Mouse (Mus musculus) thymus, adult 2 months (tissue): Measurements from ENCODE around the gene Srarp. TPM values are rescaled to one million over a fixed set of nuclear protein-coding genes. Genes with fewer than 3 reads are reported as not detected.

ENCODE experiments used
- DNase-seq: peaks from one replicate; pipeline ENCODE4 v3.0.0; 2021
- H3K27ac ChIP-seq: fragments of 200-500 bp; 2 replicates; pipeline ENCODE4 v1.5.1; 2012; ENCODE audit warnings: low read length, control low read depth; ENCODE audit not compliant: control insufficient read depth, insufficient read depth
- H3K27me3 ChIP-seq: fragments of 200-500 bp; 2 replicates; pipeline ENCODE4 v1.6.1; 2012; ENCODE audit warnings: mild to moderate bottlenecking, low read length, moderate library complexity, mixed read lengths; ENCODE audit not compliant: control insufficient read depth, insufficient read depth
- H3K36me3 ChIP-seq: fragments of 200-500 bp; 2 replicates; pipeline ENCODE4 v1.6.1; 2012; ENCODE audit warnings: mild to moderate bottlenecking, low read length, moderate library complexity; ENCODE audit not compliant: control insufficient read depth, insufficient read depth
- H3K4me1 ChIP-seq: fragments of 200-500 bp; replicated peaks from 2 replicates; pipeline ENCODE4 v1.6.1; 2012; ENCODE audit warnings: low read length; ENCODE audit not compliant: control insufficient read depth, insufficient read depth
- H3K4me3 ChIP-seq: fragments of 200-500 bp; 2 replicates; pipeline ENCODE4 v1.5.1; 2012; ENCODE audit warnings: mild to moderate bottlenecking, low read length, control low read depth, moderate library complexity; ENCODE audit not compliant: control insufficient read depth, insufficient read depth
- CTCF ChIP-seq: fragments of 200-500 bp; IDR thresholded peaks from 2 replicates; pipeline ENCODE4 v1.5.1; 2012; ENCODE audit warnings: mild to moderate bottlenecking, control low read depth, low read length, moderate library complexity, borderline replicate concordance; ENCODE audit not compliant: control insufficient read depth, poor library complexity, insufficient read depth; ENCODE audit errors: extremely low read depth
- POLR2A ChIP-seq: fragments of 200-500 bp; IDR thresholded peaks from 2 replicates; pipeline ENCODE4 v1.6.1; 2012; ENCODE audit warnings: mild to moderate bottlenecking, low read length, control low read depth, moderate library complexity; ENCODE audit not compliant: control insufficient read depth, poor library complexity, insufficient read depth; ENCODE audit errors: extremely low read depth
- whole genome bisulfite sequencing: fragments of 180-500 bp; shearing (Covaris S2); methylation state at CpG from one replicate; pipeline ENCODE4 v1.1.7; 2018; 5-methylcytosine and 5-hydroxymethylcytosine counted together
- polyA plus RNA-seq: library from polyadenylated mRNA; depleted of rRNA; stranded (reverse); fragments of >200 nt; gene quantifications from 2 replicates; pipeline ENCODE4 v1.2.3, GENCODE M21; 2012

The Srarp gene
- polyA plus RNA-seq, 1 experiment, result 0.42 TPM

GRCm38 (mm10) chr4:141472641-141473321, 36.9 kb upstream of the Srarp start:
- Histone ChIP-seq H3K4me3 (no peak overlapping the region), H3K27ac (no peak overlapping the region), H3K4me1 (no peaks in the 10 kb centered on the region), H3K27me3 (no peaks in the 10 kb centered on the region), H3K36me3 (peaks cover 72% of the 10 kb centered on the region)
- TF ChIP-seq CTCF, result no peak
- no peak for TF ChIP-seq POLR2A
- DNase-seq, result no peak
- 96% methylated on average over 32 of the region's 32 CpGs for WGBS

GRCm38 (mm10) chr4:141471491-141471890, 35.6 kb upstream of the Srarp start:
- 97% methylated on average over 16 of the region's 16 CpGs for WGBS
- no peak overlapping the region for H3K4me3 ChIP-seq
- no peak for TF ChIP-seq POLR2A
- TF ChIP-seq CTCF, result no peak
- H3K36me3 ChIP-seq, result peaks cover 59% of the 10 kb centered on the region
- no peaks in the 10 kb centered on the region for H3K27me3 ChIP-seq
- no peaks in the 10 kb centered on the region for H3K4me1 ChIP-seq
- no peak overlapping the region for H3K27ac ChIP-seq
- DNase-seq, result no peak

GRCm38 (mm10) chr4:141469343-141469742, 33.4 kb upstream of the Srarp start:
- Histone ChIP-seq H3K4me3 (no peak overlapping the region), H3K27ac (no peak overlapping the region), H3K4me1 (no peaks in the 10 kb centered on the region), H3K36me3 (peaks cover 63% of the 10 kb centered on the region), H3K27me3 (no peaks in the 10 kb centered on the region)
- TF ChIP-seq CTCF (no peak), POLR2A (no peak)
- 93% methylated on average over 9 of the region's 9 CpGs for WGBS
- DNase-seq, result no peak

DNA sequence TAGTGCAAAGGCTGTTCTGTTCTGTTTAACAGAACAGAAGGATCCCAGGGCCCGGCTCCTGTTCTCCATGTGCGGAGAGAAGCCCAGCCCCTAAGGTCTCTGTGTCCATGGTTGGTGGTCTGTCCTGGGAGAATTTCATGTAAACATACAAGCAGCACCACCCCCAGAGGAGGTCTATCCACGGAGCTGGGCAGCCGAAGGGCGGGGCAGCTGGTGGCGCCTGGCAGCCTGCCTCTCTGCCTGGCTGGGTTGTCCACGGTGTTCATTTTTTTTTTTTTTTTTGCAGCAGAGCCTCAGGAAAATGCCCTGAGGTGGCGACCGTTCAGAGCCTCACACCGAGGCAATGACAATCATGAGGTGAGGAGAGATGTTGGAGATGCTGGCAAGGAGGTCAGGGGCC, 32.7 kb upstream of the Srarp start:
- no peak for DNase-seq
- no peaks in the 10 kb centered on the region for H3K4me1 ChIP-seq
- WGBS, result 84% methylated on average over 10 of the region's 10 CpGs
- TF ChIP-seq POLR2A (no peak), CTCF (no peak)
- no peak overlapping the region for H3K27ac ChIP-seq
- no peaks in the 10 kb centered on the region for H3K27me3 ChIP-seq
- peaks cover 62% of the 10 kb centered on the region for H3K36me3 ChIP-seq
- H3K4me3 ChIP-seq, result no peak overlapping the region

GRCm38 (mm10) chr4:141467581-141467927, 31.6 kb upstream of the Srarp start:
- Histone ChIP-seq H3K27ac (no peak overlapping the region), H3K36me3 (peaks cover 54% of the 10 kb centered on the region), H3K4me3 (no peak overlapping the region), H3K4me1 (no peaks in the 10 kb centered on the region), H3K27me3 (no peaks in the 10 kb centered on the region)
- 97% methylated on average over 6 of the region's 6 CpGs for WGBS
- no peak for DNase-seq
- TF ChIP-seq POLR2A, result no peak
- no peak for TF ChIP-seq CTCF

DNA sequence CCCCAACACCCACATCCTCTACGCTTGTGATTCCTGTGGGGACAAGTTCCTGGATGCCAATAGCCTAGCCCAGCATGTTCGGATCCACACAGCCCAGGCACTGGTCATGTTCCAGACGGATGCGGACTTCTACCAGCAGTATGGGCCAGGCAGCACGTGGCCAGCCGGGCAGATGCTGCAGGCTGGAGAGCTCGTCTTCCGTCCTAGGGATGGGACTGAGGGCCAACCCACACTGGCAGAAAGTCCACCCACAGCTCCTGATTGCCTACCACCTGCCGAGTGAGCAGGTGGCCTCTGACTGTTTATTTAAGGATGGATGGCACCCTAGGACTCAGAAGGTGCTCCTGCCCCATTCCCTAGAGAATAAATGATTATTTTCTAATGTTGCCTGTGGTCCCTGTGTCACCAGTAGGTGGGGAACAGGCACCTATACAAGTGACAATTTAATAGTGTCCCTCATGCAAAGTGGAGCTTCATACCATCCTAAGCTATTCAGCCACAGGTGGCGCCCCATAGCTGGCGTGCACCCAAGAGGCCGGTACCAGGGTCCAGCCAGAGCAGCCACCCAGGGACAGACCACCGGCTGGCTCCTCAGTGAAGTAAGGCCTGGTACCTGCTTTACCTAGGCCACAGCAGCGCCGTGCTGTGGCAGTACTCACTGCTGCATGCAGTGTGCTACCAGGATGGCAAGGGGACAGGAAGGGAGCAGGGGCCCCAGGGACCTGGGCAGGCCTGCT, 31.1 kb upstream of the Srarp start:
- Histone ChIP-seq H3K27me3 (no peaks in the 10 kb centered on the region), H3K36me3 (peaks cover 48% of the 10 kb centered on the region), H3K27ac (no peak overlapping the region), H3K4me3 (no peak overlapping the region), H3K4me1 (no peaks in the 10 kb centered on the region)
- DNase-seq, result no peak
- TF ChIP-seq POLR2A (no peak), CTCF (no peak)
- WGBS, result 96% methylated on average over 15 of the region's 15 CpGs
